Mouse (Mus musculus): ENCODE measurements around the gene Klkb1.

GRCm38 (mm10) chr8:45302390-45302789, 7.7 kb upstream of the Klkb1 start:
- no peak for TF ChIP-seq CTCF (IDR thresholded peaks at IDR 0.05; ENCODE audit: borderline replicate concordance, insufficient read depth, low read length)
- TF ChIP-seq POLR2A (IDR thresholded peaks at IDR 0.05; ENCODE audit: low read depth, low read length), result no peak
